Mouse (Mus musculus) liver, postnatal 0 days (tissue): ENCODE measurements around the gene Zfp809.

Experiments
- CTCF ChIP-seq: sonication (generic); IDR thresholded peaks from 2 replicates; pipeline ENCODE4 v1.5.1; 2016; ENCODE audit warnings: antibody characterized with exemption, low read depth
- EP300 ChIP-seq: IDR thresholded peaks from 2 replicates; pipeline ENCODE4 v1.6.1; 2016; ENCODE audit warnings: antibody characterized with exemption, low read depth, mild to moderate bottlenecking

- TF ChIP-seq CTCF: no peak
- TF ChIP-seq EP300: no peak
These were observed 53.2 kb downstream of the Zfp809 start for GRCm38 (mm10) chr9:22278733-22279132.
